Comparison of ENCODE assay signal across 8 mouse cellular contexts in the genomic region with DNA sequence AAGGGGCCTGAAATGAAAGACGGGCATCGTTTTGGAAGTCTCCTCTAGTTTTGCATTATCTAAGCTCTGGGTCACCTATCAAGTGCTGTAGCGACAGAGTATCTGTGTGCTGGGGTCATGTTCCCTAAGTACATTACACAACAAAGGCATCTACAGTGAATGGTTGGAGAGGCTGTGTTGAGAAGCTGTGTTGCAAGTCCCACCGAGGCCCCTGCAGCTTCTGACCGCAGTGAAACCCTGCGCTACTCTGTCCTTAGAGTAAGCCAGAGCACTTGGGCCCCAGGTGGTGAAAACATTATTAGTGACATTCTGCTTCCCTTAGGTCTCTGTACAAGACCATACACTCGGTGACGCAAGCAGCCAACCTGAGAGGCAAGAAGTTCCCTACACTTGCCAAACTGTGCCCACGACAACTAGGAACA. TPM values are rescaled to one million over a fixed set of nuclear protein-coding genes. Genes with fewer than 3 reads are reported as not detected.
DNase-seq lines count a peak whose midpoint lies in the region; ATAC-seq and TF ChIP-seq lines count a peak whose summit lies in the region.

No protein-coding gene starts in this region.

- peak overlapping the region; percentile 83 for H3K4me3 ChIP-seq in left cerebral cortex, adult 2 months
- H3K4me3 ChIP-seq in forebrain, embryonic 10.5 days, result peak overlapping the region; percentile 64
- peak overlapping the region; percentile 78 for H3K4me3 ChIP-seq in limb, embryonic 10.5 days
- peak overlapping the region; percentile 79 for H3K4me3 ChIP-seq in neural tube, embryonic 14.5 days (ENCODE audit: low read depth, low read length)

- intact Hi-C loops in left cerebral cortex, adult 2 months (cut with DNase I), result loop anchor here (5.0 kb wide), 1 partner anchor 149 kb away; no protein-coding TSS in a partner anchor
- intact Hi-C loops in left cerebral cortex, postnatal 14 days (cut with DNase I), result no loop called here

- peaks cover 27% of the 10 kb centered on the region for H3K4me1 ChIP-seq in forebrain, embryonic 10.5 days
- peaks cover 20% of the 10 kb centered on the region for H3K4me1 ChIP-seq in limb, embryonic 10.5 days
- peaks cover 15% of the 10 kb centered on the region; the same call in 1 of the 2 replicates for H3K4me1 ChIP-seq in neural tube, embryonic 14.5 days (ENCODE audit: control insufficient read depth, insufficient read depth, low read length)

- H3K9me3 ChIP-seq in forebrain, embryonic 10.5 days, result no peaks in the 10 kb centered on the region
- H3K9me3 ChIP-seq in limb, embryonic 10.5 days (replicated peaks), result no peaks in the 10 kb centered on the region
- H3K9me3 ChIP-seq in neural tube, embryonic 14.5 days (ENCODE audit: control insufficient read depth, low read length), result no peaks in the 10 kb centered on the region

- 0 out of 2 replicates have a peak overlapping the region, but pooled peaks have one; percentile 92 for H3K9ac ChIP-seq in neural tube, embryonic 14.5 days (replicated peaks; ENCODE audit: low read depth, low read length)

- TF ChIP-seq CTCF in left cerebral cortex, adult 2 months (IDR thresholded peaks at IDR 0.05), result no peak

- WGBS in forebrain, embryonic 10.5 days, result 33% methylated on average over 9 of the region's 9 CpGs
- 33% methylated on average over 9 of the region's 9 CpGs for WGBS in limb, embryonic 10.5 days
- 29% methylated on average over 9 of the region's 9 CpGs for WGBS in neural tube, embryonic 14.5 days

- H3K4me2 ChIP-seq in neural tube, embryonic 14.5 days (ENCODE audit: low read depth, low read length), result peak overlapping the region; percentile 67

- H3K27ac ChIP-seq in left cerebral cortex, adult 2 months, result peak overlapping the region; percentile 98
- no peak overlapping the region for H3K27ac ChIP-seq in forebrain, embryonic 10.5 days
- H3K27ac ChIP-seq in limb, embryonic 10.5 days, result no peak overlapping the region
- H3K27ac ChIP-seq in neural tube, embryonic 14.5 days (ENCODE audit: low read depth, low read length), result peak overlapping the region; percentile 90

- no peaks in the 10 kb centered on the region for H3K36me3 ChIP-seq in forebrain, embryonic 10.5 days (replicated peaks)
- H3K36me3 ChIP-seq in limb, embryonic 10.5 days, result no peaks in the 10 kb centered on the region
- H3K36me3 ChIP-seq in neural tube, embryonic 14.5 days (ENCODE audit: control insufficient read depth, insufficient read depth, low read length), result no peaks in the 10 kb centered on the region

- DNase-seq in left cerebral cortex, adult 2 months (ENCODE audit: extremely low spot score in 1 of 2, low spot score in 2 of 2), result no peak
- DNase-seq in left cerebral cortex, adult 8-10 months (ENCODE audit: low spot score in 2 of 2), result no peak
- no peak for DNase-seq in forebrain, embryonic 10.5 days (ENCODE audit: extremely low spot score, low spot score)
- DNase-seq in limb, embryonic 10.5 days (ENCODE audit: low spot score), result peak; percentile 52
- DNase-seq in Muller cell, postnatal 12 days (ENCODE audit: inconsistent ontology term), result no peak
- DNase-seq in urinary bladder, postnatal 14 days (ENCODE audit: low spot score), result no peak
- no peak for DNase-seq in left cerebral cortex, postnatal 14 days (ENCODE audit: low spot score in 2 of 2)

- peaks cover 63% of the 10 kb centered on the region for H3K27me3 ChIP-seq in forebrain, embryonic 10.5 days (ENCODE audit: poor library complexity, severe bottlenecking)
- H3K27me3 ChIP-seq in limb, embryonic 10.5 days (ENCODE audit: low read depth, poor library complexity, severe bottlenecking), result peaks cover 72% of the 10 kb centered on the region
- peaks cover 2% of the 10 kb centered on the region; the same call in 1 of the 2 replicates for H3K27me3 ChIP-seq in neural tube, embryonic 14.5 days (ENCODE audit: control insufficient read depth, insufficient read depth, low read length)

- ATAC-seq in neural tube, embryonic 14.5 days (ENCODE audit: low read depth), result no peak; the same call in 1 of the 2 replicates

RNA-seq across cellular contexts. Expression of gene Atp8a2, which starts 20.5 kb away (rescaled TPM):
- total RNA-seq in left cerebral cortex, adult 2 months (2021), result 10 to 100 TPM; 72.2 to 76.0 TPM
- 10 to 100 TPM; 54.2 to 72.9 (median 63.0) TPM for total RNA-seq in left cerebral cortex, adult 8-10 months (2022)
- polyA plus RNA-seq in forebrain, embryonic 10.5 days (2016; fragmentation: Nextera tagmentation; extraction: Ambion mirVana), result 2.3 and 2.8 TPM in 2 replicates
- polyA plus RNA-seq in limb, embryonic 10.5 days (2016; fragmentation: Nextera tagmentation; extraction: Ambion mirVana), result 0.64 and 2.8 TPM in 2 replicates
- polyA plus RNA-seq in neural tube, embryonic 14.5 days (2014; fragmentation: Nextera tagmentation; extraction: Ambion mirVana), result 50.0 and 51.5 TPM in 2 replicates
- 10 to 100 TPM; 79.0 to 85.3 TPM for total RNA-seq in left cerebral cortex, postnatal 14 days (2021)

Comparison
In these comparisons a context has a peak if more than half of its experiments do, and no peak if none do; other contexts are left out.
1. H3K27ac ChIP-seq: peak in left cerebral cortex, adult 2 months (single experiment) and neural tube, embryonic 14.5 days (single experiment); none in forebrain, embryonic 10.5 days (single experiment) and limb, embryonic 10.5 days (single experiment).
2. Peak in every context shown above with its lines, with median percentiles within 50 percentile points of each other: H3K4me3 ChIP-seq.